Mouse (Mus musculus) cerebellum, adult 2 months (tissue): Measurements from ENCODE around the gene Gm6268.

Source experiments
- CTCF ChIP-seq: fragments of 200-500 bp; IDR thresholded peaks from 2 replicates; pipeline ENCODE4 v1.5.1; 2011; ENCODE audit warnings: low read depth, mild to moderate bottlenecking, control low read depth, low read length, moderate library complexity, borderline replicate concordance; ENCODE audit not compliant: insufficient read depth
- POLR2A ChIP-seq: fragments of 200-500 bp; IDR thresholded peaks from 2 replicates; pipeline ENCODE4 v1.6.1; 2011; ENCODE audit warnings: low read length, control low read depth, borderline replicate concordance; ENCODE audit not compliant: insufficient read depth

GRCm38 (mm10) chrX:36392672-36393071, 8.4 kb upstream of the Gm6268 start:
- TF ChIP-seq CTCF: no peak
- TF ChIP-seq POLR2A: no peak
